Mouse (Mus musculus) lung, postnatal 0 days (tissue): Measurements from ENCODE around the gene Ano4.

Source experiments
- CTCF ChIP-seq: IDR thresholded peaks from 2 replicates; pipeline ENCODE4 v1.5.1; 2016; ENCODE audit warnings: antibody characterized with exemption, mild to moderate bottlenecking
- EP300 ChIP-seq: IDR thresholded peaks from 2 replicates; pipeline ENCODE4 v1.6.1; 2016; ENCODE audit warnings: antibody characterized with exemption, mild to moderate bottlenecking, control low read depth

DNA sequence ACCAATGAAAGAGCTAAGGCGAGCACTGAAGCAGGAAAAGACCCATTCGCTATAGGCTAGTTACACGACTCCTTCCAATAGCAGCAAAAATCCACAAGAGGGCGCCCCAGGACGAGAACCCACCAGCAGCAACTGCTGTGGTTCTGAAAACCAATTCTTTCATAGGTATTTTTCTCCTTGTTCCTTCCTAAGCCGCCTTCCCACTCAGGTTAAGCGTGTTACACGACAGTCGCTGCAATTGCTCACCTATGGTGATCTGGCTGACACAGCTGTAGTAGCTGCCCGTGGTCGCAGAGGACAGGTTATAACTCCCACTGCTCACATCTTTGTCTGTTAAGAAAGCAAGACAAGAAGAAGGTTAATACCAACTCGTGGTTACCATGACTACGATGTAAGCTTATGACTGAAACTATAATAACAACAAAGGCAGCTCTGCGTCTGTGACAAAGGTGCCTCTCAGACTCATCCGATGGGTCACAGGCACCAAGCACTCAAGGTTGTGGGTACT, 17.5 kb downstream of the Ano4 start:
- TF ChIP-seq CTCF, result peak; percentile 81
- no peak for TF ChIP-seq EP300
